Mouse (Mus musculus): ENCODE data around the gene Trak2.
"Not testable (repeated sequence)": the region's sequence is repeated elsewhere in the genome, so short reads cannot be mapped to it uniquely, and the experiment has no call there.

Gene Trak2

DNA sequence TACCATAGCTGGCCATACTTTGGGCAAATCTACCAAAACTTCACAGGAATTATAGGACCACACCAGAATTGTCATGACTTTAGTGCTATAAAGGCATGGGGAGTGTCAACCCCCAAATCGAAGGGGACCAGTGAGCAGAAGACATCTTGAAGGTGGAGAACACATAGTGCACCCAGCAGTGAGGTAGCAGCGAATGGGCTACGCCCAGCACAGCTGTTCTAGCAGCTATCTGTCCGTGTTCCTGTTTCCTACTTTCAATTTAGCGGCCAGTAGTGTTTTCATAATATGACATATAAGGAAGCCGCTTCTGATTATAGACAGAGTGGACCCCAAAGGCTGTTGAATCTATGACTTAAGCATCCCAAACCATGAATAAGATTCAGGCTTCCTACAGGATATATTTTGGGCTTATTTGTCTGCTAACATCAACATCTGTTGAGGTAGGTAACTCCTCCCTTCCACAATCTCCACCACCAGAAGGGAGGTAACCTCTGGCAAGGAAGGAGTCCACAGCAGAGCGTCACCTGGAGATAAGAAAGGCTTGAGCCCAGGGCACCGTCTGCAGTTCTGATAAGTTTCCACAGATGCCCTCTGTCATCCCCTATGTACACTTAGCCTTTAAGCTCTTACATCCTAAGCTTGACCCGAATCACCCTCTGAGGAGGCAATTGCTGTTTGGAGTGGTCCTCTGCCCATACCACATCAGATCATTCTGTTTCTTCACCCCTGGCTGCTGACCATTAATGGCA, 19.4 kb downstream of the Trak2 start:
- no peak for DNase-seq (ENCODE audit: low spot score)

DNA sequence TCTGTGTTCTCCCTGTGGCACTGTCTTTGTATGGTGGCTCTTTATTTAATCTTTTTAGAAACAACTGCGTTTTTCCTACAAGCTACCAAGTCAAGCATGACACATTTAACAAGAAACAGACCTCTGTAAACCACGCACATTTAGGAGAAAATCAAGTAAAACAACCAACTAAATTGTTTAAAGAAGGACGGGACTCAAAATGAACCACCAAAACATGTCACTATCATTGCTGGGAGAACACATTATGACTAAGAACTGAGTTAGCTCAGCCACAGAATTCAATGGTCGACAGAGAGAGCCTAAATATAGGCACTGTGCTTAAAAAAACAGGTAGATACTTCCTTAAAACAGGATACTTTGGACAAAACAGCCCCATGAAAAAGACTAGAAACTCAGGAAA, 20.2 kb downstream of the Trak2 start:
- DNase-seq (ENCODE audit: low spot score), result no peak

DNA sequence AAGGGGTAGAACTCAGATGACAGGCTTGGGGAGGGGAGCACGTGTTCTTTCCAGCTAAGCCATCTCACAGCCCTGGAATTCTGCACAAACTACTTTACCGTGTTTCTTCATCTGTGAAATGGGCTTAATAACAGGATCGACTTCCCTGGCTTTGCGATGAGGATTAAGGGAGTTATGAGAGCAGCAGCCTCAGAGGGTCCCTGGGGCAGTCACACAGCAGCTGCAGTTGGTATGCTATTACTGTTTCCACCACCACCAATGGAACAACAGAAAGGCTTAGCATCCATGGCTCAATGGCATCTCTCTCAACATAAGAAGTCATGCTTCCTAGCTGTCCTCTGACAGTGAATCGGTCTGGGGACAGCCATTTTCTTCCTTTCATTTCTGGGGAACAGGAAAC, 20.7 kb downstream of the Trak2 start:
- no peak for DNase-seq (ENCODE audit: low spot score)

DNA sequence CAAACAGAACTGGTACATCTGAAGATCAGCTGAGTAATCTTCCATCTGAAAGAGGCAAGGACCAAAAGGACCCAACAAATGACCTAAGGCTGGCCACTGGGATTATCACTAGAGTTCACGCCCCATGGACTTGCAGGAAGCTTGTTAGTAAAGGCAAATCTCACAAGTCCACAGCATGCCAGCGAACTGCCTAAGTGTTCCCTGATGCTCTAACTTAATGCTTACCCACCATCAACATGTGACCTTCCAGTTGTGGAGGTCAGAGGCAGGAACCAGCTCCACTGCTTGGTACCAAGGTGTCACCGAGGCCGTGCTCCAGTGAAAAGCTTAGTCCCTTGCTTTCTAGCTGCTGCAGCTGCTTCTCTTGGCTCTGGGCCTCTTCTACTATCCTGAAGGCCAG, 21.4 kb downstream of the Trak2 start:
- DNase-seq (ENCODE audit: low spot score), result no peak

DNA sequence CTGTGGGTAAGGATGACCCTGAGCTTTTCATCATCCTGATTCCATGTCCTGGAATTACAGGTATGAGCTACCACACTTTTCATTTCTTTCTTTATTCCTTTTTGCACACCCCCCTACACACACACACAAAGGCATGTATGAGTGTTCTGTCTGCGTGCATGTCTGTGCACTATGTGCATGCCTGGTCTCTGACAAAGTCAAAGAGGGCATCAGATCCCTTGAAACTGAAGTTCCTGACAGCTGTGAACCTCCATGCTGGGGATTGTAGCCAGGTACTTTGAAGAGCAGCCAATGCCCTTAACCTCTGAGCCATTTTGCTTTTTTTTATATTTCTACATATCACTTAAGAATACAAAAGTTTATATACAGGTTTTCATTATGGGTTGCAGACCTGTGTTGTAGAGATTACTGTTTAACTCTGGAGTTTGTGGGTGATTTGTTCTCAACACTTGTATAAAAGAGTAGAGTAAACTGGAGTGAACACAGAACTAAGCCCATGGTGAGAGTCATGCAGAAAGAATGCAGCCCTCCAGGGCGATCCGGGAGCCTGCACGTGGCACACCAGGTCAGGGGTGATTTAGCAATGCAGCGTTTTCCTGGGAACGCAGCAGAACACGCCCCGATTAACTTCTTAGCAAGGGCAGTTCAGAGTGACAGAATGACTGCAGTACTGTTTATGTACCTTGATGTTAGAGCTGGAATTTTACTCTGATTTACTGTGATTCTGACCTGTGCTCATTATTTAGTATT, 22.2 kb downstream of the Trak2 start:
- no peak for DNase-seq (ENCODE audit: low spot score)

DNA sequence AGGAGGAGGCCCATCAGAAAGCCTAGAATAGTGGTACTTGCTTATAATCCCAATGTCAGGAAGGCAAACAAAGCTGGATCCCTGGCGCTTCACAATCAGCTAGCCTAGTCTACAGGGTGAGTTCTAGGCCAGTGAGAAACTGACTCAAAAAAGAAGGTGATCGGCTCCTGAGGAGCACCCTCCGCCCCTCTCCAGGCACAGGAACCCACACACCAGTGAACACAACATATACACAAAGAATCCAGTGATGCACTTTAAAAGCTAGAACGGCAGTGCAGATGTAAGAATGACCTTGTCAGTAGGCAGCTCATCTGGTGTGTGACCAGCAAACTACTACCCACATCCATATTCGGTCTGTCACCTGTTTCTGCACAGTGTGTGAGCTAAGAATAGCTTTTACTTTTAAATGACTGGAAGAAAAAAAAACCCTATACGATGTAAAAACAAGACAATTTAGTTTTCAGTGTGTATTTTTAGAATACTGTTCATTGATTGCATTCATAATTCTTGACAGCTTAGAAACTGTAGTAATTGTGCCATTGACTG, 23.6 kb downstream of the Trak2 start:
- DNase-seq (ENCODE audit: low spot score), result no peak

DNA sequence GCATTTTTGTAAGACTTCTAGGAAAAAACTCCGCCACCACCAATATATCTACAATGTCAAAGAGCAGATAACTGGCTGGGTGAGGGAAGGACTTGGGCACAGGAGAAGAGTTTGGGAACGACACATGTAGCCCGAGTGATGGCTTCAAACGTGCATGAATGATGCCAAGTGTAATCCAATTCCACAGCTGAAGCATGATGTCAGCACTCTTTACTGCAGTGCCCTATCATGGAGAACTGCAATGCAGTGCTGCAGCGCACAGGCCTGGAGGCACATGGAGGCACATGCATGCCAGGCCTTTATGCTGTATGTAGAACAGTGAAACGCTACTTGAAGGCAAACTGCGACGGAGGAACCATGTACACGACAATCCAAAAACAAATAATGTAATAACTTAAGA, 26.5 kb downstream of the Trak2 start:
- no peak for DNase-seq (ENCODE audit: low spot score)

DNA sequence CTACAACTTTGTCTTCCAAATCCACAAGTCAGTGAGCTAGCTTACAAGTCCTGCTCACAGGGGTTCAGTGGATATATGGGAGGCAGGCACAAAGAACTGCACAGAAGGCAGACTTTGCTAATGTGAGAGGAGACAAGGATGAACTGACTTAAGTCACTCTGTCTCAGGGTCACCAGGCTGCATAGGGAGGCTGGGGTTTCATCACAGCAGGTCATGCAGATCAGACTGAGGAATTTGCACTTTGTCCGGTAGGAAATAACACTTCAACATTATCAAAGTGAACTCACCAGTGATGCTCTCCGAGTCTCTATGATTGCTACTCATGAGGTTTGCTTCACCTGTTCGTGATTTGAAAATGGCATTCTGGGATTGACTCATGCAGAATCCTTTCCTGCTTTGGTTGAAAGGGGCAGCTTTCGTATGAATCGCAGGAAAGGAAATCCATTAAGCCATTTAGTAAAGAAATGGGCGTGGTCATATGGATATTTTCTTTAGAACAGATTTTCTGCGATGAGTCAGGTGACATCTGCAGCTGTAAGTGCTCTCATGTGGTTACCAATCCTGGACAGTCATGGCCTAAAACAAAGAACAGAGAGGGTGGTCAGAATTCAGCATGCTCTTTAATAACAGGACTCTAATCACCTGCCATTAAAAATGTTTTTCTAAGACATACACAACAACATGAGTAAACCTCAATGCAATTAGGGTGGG, 27.1 kb downstream of the Trak2 start:
- no peak for DNase-seq (ENCODE audit: low spot score)

DNA sequence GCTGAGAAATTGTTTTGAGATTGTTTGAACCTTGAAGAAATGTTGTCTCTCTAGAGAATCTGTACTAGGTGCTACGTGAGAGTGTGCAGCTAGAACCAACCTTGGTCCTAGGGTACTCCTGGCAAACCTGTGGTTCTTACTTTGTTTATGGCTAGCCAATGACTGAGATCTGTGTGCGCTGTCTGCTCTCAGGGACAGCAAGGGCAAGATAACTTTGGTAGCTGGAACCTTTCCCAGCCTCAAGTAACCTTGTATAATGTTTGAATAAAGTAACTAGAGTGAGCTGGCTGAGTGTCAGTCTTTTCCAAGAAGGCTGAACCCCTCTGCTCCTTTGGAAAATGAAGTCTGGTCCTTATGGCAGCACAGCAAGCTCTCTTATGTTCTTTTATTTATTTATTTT, 27.7 kb downstream of the Trak2 start:
- DNase-seq (ENCODE audit: low spot score), result peak; percentile 51

DNA sequence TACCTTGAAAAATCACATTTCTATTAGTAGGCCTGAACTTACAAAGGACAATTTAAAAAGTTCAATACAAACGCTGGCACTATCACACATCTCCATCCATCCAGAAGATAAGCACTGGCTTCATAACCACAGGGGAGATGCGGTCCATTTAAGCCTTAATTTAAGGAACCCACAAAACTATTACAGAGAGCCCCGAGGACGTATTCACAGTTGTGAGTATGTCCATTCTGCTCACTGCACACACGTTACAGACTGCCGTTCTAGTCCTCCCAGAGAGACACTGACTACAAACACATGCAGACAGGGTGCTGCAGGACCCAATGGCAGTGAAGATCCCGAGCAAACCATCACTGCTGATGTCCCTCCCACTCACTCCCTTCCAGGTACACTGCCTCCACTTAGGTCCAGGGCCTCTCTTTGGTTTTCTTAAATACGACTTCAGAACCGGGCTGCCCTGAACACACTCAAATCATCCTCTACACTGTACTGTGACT, 35.6 kb downstream of the Trak2 start:
- DNase-seq (ENCODE audit: low spot score), result no peak

DNA sequence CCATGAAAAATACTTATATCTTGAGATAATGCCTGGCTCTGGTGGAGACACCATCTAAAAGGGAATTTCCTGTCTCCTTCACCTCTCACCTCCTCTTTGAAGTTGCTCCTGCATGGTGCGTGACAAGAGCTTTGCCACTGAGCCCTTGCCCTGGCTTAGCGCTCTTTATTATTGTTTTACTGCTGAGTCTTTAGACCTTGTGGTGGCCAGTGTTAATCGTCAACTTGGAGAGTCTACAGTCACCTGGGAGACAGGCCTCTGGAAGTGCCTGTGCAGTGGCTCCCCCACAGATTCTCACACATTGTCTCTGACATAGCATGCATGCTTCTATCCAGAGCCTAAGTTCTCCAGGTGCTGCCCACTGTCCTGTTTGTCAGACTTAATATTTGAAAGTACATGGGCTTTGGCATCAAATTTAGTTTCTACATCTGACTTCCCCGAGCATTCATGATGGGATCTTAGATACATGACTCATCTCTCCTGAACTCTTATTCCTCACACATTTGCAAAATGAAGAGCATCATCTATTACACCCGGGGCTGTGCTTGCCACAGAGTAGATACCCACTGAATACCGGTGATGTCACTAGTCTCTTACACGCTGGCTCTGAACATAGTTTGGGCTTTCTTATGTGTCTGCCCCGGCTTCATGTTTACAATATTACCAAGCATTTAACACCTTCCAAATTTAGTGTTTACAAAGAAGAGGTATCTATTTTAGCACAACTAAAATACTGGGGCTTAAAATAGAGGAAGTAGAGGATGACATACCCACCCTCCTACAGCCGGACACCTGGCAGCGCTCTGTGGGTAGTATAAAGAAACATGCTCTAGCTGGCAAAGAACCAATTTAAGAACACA, 36.3 kb downstream of the Trak2 start:
- no peak for DNase-seq (ENCODE audit: low spot score)

DNA sequence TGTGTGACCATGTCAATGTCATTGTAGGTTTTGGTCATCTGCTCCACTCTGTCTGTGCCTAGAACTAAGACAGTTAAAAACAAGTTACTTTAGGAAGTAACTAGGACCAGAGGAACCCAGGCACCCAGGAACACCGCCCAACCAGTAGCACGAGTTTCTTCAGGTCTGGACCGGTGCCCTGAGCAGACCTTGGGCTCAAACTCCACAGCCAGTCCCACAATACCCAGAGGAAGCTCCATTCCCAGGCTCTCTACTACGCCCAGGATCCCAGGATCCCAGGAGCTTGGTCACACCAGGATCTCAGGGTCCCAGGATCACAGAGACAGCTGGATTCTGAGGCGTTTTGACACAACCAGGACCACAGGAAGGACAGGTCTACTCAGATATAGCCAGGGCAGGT, 46.6 kb downstream of the Trak2 start:
- no peak for DNase-seq (ENCODE audit: low spot score)

DNA sequence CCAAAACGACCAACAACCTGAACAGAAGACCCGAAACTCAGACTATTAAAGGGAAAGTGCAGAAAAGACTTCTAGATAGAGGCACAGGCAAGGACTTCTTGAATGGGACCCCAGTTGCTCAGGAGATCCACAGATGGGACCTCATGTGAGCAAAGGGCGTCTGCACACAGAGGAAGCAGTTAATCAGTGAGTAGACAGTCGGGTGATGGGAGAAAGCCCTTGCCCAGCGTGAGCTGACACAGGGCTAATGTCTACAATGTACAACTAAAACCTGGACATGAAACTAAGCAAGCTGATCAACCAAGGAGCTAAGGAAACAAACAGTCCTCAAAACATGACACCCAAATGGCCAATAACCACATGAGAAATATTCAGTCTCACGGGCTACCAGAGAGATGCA, 55.7 kb downstream of the Trak2 start:
- no peak for DNase-seq (ENCODE audit: low spot score)

DNA sequence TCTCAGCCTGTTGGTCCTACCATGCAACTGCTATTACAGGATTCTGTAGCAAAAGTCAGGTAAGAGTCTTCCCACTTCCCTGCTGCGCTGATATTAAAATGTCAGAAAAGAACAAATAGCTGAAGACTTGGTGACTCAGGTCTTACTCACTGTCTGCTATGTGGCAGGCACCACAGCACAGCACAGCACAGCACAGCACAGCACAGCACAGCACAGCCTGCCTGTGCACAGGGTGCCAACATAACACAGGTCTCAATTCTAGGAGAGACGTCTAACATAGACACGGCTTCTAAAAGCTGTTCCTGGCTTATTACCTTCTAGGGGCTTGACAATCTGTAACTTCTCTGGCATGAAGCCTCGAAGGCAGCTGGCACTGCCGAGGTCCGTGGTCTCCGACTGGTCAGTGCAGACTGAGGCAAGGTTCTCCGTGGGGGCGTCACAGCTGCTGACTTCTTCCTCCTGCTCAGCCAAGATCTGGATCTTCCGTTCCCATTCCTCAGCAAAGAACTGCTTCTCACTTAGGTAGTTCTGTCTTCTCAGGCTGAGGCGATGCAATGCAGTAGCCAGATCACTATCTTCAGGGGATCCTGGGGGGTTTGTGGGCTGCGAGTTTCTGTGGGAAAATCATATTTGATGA, 63.5 kb downstream of the Trak2 start:
- DNase-seq (ENCODE audit: low spot score), result no peak

DNA sequence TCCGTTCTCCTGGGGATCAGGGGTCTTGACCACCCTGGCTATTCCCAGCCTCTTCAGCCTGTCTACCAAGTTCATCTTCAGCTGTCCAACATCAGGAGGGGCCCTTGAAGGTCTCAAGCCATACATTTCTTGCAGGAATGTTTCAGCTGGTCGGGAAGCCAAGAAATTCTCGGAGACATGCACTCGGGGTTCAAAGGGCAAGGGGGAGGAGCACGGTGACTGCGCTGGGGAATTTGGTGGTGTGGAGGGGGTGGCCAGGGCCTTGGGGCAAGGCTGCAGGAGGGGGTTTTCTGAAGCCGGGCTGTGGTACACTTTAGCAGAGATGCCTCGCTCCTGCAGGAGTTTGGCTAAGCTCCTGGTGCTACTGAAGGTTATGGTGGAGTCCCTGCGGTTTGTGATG, 69.5 kb downstream of the Trak2 start:
- DNase-seq (ENCODE audit: low spot score), result no peak

DNA sequence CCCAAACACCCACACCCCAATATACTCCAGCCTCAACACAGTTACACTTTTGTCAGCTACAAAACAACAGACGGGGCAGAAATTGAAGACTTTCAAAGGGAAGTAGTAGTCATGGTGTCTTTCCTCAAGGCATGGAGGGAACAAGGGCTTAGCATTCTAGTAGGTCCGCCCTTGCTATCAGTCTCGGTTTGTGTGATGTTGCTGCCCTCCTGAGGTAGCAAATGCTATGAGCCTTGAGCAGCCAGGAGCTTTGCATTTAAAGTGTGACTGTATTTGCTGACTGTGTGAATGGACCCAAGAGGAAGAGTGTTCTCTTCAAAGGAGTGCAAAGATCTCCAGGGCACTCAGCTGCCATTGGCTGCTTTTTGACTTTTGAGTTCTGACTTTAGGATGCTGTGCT, 75.7 kb downstream of the Trak2 start:
- DNase-seq (ENCODE audit: low spot score), result not testable (repeated sequence)

DNA sequence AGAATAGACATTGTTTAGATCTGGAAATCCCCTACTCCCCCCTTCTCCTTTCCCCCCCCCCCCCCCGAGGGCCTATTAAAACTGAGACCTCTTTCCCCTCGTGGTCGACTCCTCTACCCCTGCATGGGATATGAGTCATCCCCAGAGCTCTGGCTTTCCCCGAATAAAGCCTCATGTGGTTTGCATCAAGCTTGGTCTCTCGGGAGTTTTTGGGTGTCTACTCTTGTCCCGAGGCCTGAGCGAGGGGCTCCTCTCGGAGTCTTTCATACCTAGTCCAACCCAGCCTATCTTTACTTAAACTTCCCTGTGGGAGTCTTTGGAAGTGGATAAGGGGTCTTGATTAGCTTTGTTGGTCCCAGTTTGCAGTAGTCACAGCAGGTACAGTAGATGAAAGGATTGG, 80.8 kb downstream of the Trak2 start:
- DNase-seq (ENCODE audit: low spot score), result not testable (repeated sequence)

DNA sequence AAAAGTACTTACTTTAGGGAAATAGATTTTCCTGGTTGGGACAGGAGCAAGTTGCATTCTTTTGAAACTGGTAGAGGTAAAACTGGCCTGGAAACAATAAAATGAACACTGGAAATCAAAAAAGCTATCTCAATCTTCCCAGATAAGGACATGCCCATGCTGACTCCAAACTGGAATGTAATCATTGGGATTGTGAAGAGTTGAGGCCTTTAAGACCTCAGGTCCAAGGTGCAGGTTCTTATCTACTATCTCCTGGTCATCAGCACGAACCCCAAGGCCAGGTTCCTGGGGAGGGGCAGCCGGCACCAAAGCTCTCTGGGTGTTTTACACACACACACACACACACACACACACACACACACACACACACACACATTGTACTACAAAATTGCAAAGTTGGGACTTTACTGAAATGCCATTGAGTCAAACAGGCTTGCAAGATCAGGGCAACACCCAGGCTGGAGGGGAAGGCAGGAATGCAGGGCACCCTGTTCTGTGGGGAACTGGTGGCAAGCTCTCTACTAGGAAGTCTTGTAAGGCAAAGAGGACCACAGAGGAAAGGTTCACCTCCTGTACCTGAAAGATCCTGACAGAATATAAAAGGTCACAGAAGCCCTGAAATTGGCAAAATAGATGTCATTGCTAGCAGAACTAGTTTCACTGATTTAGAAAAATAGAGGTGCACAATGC, 81.6 kb downstream of the Trak2 start:
- DNase-seq (ENCODE audit: low spot score), result peak; percentile 1

DNA sequence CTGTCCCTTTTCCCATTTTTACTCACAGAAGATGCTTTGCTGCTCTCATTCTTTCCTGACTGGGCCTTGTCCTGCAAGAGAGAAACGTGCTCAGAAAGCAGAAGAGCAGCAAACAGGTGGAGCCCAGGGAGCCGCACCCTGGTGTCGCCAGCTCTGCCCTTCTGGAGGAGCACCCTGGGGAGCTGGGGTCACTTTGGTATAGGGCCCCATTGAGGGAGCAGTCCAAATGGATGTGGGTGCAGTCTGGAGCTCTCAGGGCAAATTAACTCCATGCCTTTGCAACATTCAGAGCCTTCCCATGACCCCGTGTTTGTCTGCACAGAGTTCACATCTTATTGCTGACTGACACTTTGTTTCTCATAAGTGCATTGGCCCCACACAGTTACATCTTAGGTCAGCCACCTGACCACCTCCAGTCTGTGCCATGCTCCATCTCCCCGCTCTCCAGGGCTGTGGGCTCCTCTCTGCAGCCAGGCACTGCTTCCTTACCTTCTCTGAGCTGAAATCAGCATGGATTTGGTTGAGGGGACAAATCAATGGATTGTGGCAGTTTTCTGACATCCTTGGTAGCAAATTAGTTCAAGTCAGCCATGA, 82.4 kb downstream of the Trak2 start:
- DNase-seq (ENCODE audit: low spot score), result not testable (repeated sequence)

Measured in testis, postnatal 14 days (tissue).